Mouse (Mus musculus) frontal cortex, postnatal 25 days (tissue): ENCODE measurements at regions not wholly inside any gene's neighbourhood (a gene's known extent, or its start where the extent isn't known, plus 50 kb on each side); places are given as distances from the start of the nearest gene placed in this dataset.

Source experiments
- DNase-seq, 2 experiments: peaks; one replicate each; pipeline ENCODE4 v3.0.0; 2022; ENCODE audit warnings: low spot score in 2 of 2

- no peak for DNase-seq
Measured at GRCm38 (mm10) chr4:45587202-45587601, 54.9 kb upstream of the Shb start.

- no peak for DNase-seq
Measured at GRCm38 (mm10) chr4:45586310-45586709, 54.0 kb upstream of the Shb start.

- no peak for DNase-seq
Measured at GRCm38 (mm10) chr4:45585188-45585820, 53.0 kb upstream of the Shb start.

GRCm38 (mm10) chr4:45583966-45584365 is 51.7 kb upstream of the Shb start:
- DNase-seq, result no peak

- no peak for DNase-seq
Measured at GRCm38 (mm10) chr4:45582496-45582895, 50.2 kb upstream of the Shb start.
